Mouse (Mus musculus) G1E (cell line): ENCODE data around the gene Pgap1. TPM values are rescaled to one million over a fixed set of nuclear protein-coding genes. Genes with fewer than 3 reads are reported as not detected.

Experiments
- ATAC-seq: 2 replicates; pipeline ENCODE4 v1.8.0; 2016; ENCODE audit warnings: mild to moderate bottlenecking; ENCODE audit not compliant: insufficient number of reproducible peaks, poor library complexity, low FRiP score, severe bottlenecking; ENCODE audit errors: extremely low read depth
- DNase-seq: peaks from one replicate; pipeline ENCODE4 v3.0.0; 2012; ENCODE audit warnings: low spot score
- H3K27me3 ChIP-seq: 2 replicates; pipeline ENCODE4 v1.6.1; 2012; ENCODE audit warnings: mild to moderate bottlenecking, low read length, inconsistent platforms; ENCODE audit not compliant: insufficient read depth
- H3K36me3 ChIP-seq: replicated peaks from 2 replicates; pipeline ENCODE3; 2012; ENCODE audit warnings: mild to moderate bottlenecking, inconsistent platforms
- H3K4me1 ChIP-seq: 2 replicates; pipeline ENCODE4 v1.6.1; 2012; ENCODE audit warnings: low read depth, low read length, inconsistent platforms, mixed read lengths; ENCODE audit not compliant: insufficient read depth
- H3K4me3 ChIP-seq: 2 replicates; pipeline ENCODE4 v1.5.1; 2012; ENCODE audit warnings: low read depth, mild to moderate bottlenecking, inconsistent platforms, low read length, moderate library complexity, mixed read lengths
- H3K9me3 ChIP-seq: replicated peaks from 2 replicates; pipeline ENCODE4 v1.6.1; 2012; ENCODE audit warnings: inconsistent platforms
- CTCF ChIP-seq: IDR thresholded peaks from 2 replicates; pipeline ENCODE4 v1.5.1; 2012; ENCODE audit warnings: low read depth, low read length, inconsistent platforms, mixed read lengths
- GATA1 ChIP-seq: IDR thresholded peaks from 2 replicates; pipeline ENCODE4 v1.6.1; 2012; ENCODE audit warnings: borderline replicate concordance, low read length, inconsistent platforms, mixed read lengths
- GATA2 ChIP-seq: IDR thresholded peaks from 2 replicates; pipeline ENCODE4 v1.6.1; 2012; ENCODE audit warnings: low read depth, low read length, inconsistent platforms, borderline replicate concordance
- POLR2AphosphoS5 ChIP-seq: IDR thresholded peaks from 2 replicates; pipeline ENCODE4 v1.6.1; 2012; ENCODE audit warnings: low read depth, low read length, inconsistent platforms; ENCODE audit not compliant: insufficient replicate concordance
- TAL1 ChIP-seq: conservative IDR thresholded peaks from 2 replicates; pipeline ENCODE4 v1.6.1; 2012; ENCODE audit warnings: low read depth, low read length, inconsistent platforms, mixed read lengths
- polyA plus RNA-seq: library from polyadenylated mRNA; stranded (reverse); fragments of >175 nt; gene quantifications from 2 replicates; pipeline ENCODE4 v1.2.3, GENCODE M21; 2012
- total RNA-seq, 2 experiments: library from RNA; stranded (forward) in 1 of 2; stranded (reverse) in 1 of 2; fragments of 200-1000 nt in 1 of 2; fragments of >200 nt in 1 of 2; fragmentation: Nextera tagmentation in 1 of 2; gene quantifications; 2 replicates each; pipeline ENCODE4 v1.2.3; 2014 to 2017

The Pgap1 gene
- total and polyA plus RNA-seq, 3 experiments: 0.55 TPM; not detected in 2

DNA sequence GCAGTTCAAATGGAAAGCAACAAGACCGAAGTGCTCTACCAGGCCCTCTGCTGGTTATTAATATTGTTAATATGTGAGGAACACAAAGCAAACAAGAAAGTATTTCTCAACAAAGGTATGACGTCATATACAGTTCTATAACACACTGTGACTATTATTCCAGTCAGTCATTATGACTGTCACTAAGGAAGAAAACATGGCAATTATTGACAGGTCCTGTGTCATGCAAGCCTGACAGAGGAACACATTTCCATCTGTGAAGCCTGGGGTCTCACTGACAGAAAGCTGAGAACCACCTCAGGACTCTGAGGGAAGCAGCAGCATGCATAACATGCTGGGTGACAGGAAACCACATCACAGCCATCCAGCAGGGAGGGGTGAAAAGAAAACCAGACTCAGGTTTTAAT is 65.0 kb downstream of the Pgap1 start:
- DNase-seq (no peak), ATAC-seq (no peak)
- no peaks in the 10 kb centered on the region for H3K4me1 ChIP-seq
- TF ChIP-seq CTCF (no peak), GATA2 (no peak), GATA1 (no peak), TAL1 (no peak), POLR2AphosphoS5 (no peak)
- H3K27me3 ChIP-seq: no peaks in the 10 kb centered on the region
- no peaks in the 10 kb centered on the region for H3K36me3 ChIP-seq
- H3K9me3 ChIP-seq: no peaks in the 10 kb centered on the region
- no peak overlapping the region for H3K4me3 ChIP-seq

DNA sequence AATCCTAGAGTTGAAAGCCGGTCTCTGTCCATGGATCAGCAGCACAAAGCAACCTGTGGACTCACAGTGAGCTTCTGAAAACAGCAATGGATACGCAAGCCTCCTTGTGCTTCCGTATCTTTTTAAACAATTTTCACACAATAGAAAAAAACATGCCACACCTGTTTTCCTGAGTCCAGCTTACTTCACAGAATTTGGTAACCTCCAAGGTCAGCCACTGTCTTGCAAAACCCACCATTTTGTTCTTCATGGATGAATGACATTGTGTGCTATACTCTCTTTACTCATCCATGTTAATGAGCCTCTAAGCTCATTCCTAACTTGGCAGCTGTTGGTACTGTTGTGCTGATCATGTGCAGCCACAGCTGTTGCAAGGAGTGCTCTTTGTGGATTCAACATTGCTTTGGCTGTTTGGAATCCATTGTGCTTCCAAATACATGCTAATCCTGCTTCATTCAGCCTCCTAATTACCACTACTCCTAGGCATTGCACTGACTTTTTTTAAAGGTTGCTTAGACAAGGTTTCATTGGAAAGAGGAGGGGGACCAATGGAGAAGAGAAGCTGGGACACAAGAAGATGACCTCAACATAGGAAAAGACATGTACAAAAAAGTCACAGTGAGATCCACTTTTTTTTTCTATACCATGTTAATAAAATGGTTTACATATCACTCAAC is 72.6 kb downstream of the Pgap1 start:
- no peaks in the 10 kb centered on the region for H3K4me1 ChIP-seq
- ATAC-seq (no peak), DNase-seq (no peak)
- TF ChIP-seq POLR2AphosphoS5: no peak
- TF ChIP-seq TAL1: no peak
- TF ChIP-seq CTCF: no peak
- no peaks in the 10 kb centered on the region for H3K36me3 ChIP-seq
- H3K4me3 ChIP-seq: no peak overlapping the region
- no peaks in the 10 kb centered on the region for H3K27me3 ChIP-seq
- no peaks in the 10 kb centered on the region for H3K9me3 ChIP-seq

DNA sequence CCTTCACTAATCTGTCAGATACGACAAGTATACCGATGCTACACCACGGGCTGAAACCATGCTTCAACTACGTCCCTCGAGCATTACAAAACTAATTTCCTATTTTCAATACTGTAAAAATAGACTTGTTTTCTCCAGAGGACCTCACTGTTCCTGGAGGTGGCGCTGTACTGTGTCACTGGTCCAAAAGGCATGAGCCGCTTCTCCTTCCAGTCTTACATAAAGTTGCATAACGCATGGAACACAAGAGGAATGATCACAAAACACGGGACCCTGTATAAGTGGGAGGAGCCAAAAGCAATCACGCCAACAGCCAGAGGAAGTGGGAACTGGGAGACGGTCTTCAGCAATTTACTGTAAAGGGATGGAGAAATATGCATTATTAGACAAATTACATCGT is 77.0 kb downstream of the Pgap1 start:
- H3K4me3 ChIP-seq: no peak overlapping the region
- H3K27me3 ChIP-seq: no peaks in the 10 kb centered on the region
- no peaks in the 10 kb centered on the region for H3K36me3 ChIP-seq
- ATAC-seq (no peak), DNase-seq (no peak)
- TF ChIP-seq GATA2 (no peak), GATA1 (no peak), TAL1 (no peak), POLR2AphosphoS5 (no peak), CTCF (no peak)
- no peaks in the 10 kb centered on the region for H3K4me1 ChIP-seq
- 0 out of 2 replicates have a peak, but pooled peaks cover 2% of the 10 kb centered on the region for H3K9me3 ChIP-seq

DNA sequence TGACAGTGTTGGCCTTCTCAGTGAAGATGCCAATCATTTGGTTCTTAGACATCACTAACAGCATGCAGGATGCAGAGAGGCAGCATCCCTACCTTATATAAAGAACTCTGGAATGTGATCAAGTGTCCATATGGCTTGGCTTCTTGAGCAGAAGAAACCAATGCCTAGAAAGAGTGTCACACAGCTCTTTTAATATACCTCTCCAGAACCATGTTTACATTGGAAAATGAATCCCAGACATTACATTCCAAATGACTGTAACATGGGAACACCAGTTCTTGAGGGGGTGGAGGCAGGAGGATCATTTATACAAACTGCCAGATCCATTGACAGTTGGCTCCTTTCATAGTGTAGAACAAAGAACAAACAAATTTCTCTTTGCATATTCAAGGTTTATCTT is 88.8 kb downstream of the Pgap1 start:
- ATAC-seq (no peak), DNase-seq (no peak)
- Histone ChIP-seq H3K27me3 (no peaks in the 10 kb centered on the region), H3K4me3 (no peak overlapping the region), H3K4me1 (no peaks in the 10 kb centered on the region), H3K9me3 (no peaks in the 10 kb centered on the region), H3K36me3 (no peaks in the 10 kb centered on the region)
- TF ChIP-seq TAL1 (no peak), GATA2 (no peak), GATA1 (no peak), CTCF (no peak), POLR2AphosphoS5 (no peak)

DNA sequence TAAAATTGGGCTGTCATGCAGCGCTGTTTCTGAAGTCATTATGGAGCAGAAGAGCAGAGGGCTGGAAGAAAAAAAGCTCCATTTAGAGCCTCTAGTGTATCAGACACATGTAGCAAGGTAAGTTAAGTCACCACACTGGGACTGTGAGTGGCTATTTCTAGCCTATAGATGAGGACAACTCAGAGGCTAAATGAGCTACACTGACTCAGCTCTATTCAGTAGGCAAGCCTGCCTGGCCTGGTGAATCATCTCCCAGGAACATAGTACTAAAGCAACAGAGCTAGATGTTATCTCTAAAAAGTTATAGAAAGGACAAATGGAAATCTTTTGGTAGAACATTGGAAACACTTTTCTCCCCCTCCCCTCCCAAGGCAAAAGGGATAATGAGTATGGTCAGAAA is 90.1 kb downstream of the Pgap1 start:
- no peak for TF ChIP-seq GATA2
- TF ChIP-seq CTCF: no peak
- no peak for TF ChIP-seq GATA1
- no peak for TF ChIP-seq TAL1
- no peak for TF ChIP-seq POLR2AphosphoS5
- H3K4me3 ChIP-seq: no peak overlapping the region
- H3K4me1 ChIP-seq: no peaks in the 10 kb centered on the region
- ATAC-seq (no peak), DNase-seq (no peak)
- no peaks in the 10 kb centered on the region for H3K27me3 ChIP-seq
- H3K36me3 ChIP-seq: no peaks in the 10 kb centered on the region
- no peaks in the 10 kb centered on the region for H3K9me3 ChIP-seq

DNA sequence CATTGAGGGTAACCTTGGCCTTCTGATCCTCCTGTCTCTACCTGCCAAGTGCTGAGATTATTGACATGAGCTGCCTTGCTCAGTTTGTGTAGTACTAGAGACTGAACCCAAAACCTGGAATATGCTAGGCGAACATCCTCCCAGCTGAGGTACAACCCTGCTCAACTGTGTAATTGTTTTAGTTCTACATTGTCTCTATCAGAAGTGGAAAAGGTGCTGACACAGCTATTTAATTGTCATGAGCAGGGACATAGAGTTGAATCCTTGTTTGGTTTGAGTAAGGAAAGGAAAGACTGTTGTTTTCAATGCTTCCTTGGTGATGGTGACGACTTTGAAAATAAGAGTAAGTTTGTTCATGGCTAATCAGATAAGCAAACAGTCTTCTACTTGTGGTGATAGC is 105.4 kb downstream of the Pgap1 start:
- DNase-seq (no peak), ATAC-seq (no peak)
- Histone ChIP-seq H3K36me3 (no peaks in the 10 kb centered on the region), H3K4me3 (no peak overlapping the region), H3K4me1 (no peaks in the 10 kb centered on the region), H3K9me3 (no peaks in the 10 kb centered on the region), H3K27me3 (peaks cover 16% of the 10 kb centered on the region)
- TF ChIP-seq TAL1 (no peak), GATA1 (no peak), CTCF (no peak), POLR2AphosphoS5 (no peak)

DNA sequence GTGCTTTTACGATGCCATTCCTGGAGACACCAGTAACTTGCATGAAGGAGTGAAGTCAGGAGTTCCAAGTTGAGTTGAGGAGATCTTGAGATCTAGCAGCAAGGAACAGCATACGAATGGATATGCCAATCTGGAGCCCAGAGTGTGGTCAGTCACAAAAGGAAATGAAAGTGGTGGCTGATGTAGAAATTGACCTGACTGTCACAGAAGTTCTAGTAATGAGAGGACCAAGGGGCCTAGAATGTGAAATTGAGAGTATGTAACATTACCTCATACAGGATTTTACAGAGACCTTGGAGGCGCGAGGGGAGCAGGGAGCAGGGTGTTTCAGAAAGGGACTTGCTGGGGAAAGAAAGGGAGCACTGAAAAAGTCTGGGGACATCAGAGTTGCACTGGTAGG is 108.7 kb downstream of the Pgap1 start:
- Histone ChIP-seq H3K9me3 (no peaks in the 10 kb centered on the region), H3K27me3 (peaks cover 26% of the 10 kb centered on the region), H3K4me1 (peaks cover 2% of the 10 kb centered on the region; the same call in 1 of the 2 replicates), H3K4me3 (no peak overlapping the region), H3K36me3 (no peaks in the 10 kb centered on the region)
- TF ChIP-seq CTCF (no peak), GATA1 (no peak), GATA2 (no peak), POLR2AphosphoS5 (no peak), TAL1 (no peak)
- ATAC-seq: no peak
- no peak for DNase-seq
